Mouse (Mus musculus): ENCODE measurements around the gene Rabggtb.

DNA sequence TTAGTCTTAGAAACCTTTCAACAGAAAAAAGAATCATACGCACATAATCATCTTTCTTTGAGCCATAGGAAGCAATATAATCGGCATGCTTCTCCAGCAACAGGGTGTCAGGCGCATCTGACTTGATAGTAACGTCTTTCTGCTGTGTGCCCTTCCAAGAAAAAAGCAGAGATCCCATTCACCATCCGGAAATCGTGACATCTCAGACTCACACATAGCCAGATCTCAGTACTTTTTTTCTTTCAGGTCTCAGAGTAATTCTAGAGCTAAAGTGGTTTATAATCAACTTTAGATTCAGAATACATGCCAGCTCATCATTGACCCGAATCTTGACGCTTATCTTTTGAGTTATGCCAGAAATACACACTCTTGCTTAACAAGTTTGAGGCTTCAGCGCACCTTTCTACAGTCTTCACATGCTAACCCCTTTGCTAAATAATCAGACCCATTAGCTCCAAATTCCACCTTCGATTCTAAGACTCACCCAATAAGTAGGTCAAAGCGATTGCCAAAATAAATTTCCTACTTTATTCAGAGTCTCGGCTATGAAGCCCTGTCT lies 848 bp downstream of the Rabggtb start:
- TF ChIP-seq CTCF (IDR thresholded peaks at IDR 0.05; ENCODE audit: low read depth) (no peak), EP300 (IDR thresholded peaks at IDR 0.05; ENCODE audit: low read depth) (no peak)

All from heart, postnatal 0 days (tissue).